In the genomic region with DNA sequence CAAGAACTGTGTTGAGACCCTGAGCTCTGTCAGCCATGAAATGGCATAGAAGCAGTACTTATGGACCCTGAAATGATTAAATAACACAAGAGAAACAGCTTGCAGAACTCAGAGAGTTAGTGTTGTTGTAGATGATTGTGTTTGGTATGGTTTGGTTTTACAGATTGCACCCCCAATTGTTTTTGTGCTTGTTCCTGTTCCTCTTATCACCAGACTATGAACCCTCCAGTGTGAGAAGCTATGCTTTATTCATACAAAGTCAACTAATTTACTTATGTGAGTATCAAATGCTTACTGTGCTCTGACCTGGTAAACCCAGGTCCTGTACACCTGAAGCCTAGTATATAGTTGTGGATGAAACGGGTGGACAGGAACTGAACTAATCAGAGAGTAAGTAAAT, we compare ENCODE assay signal across 26 mouse cellular contexts. TPM values are rescaled to one million over a fixed set of nuclear protein-coding genes. Genes with fewer than 3 reads are reported as not detected.
"Had no signal": no experiment of that assay in that cellular context is flagged by ENCODE, and none has a peak within 500 bp of the region (broad histone marks: within the 10 kb centered on the region; RNA-seq: fewer than 3 reads in every experiment).

No protein-coding gene starts in this region.

- ATAC-seq: midbrain, embryonic 16.5 days had no signal

- DNase-seq: lung, adult 18-20 months; lung, embryonic 14.5 days; lung, postnatal 10 days; lung, postnatal 4 days; midbrain, embryonic 14.5 days; retina, postnatal 1 day; right cerebral cortex, adult 18-20 months; right cerebral cortex, postnatal 25 days; right cerebral cortex, postnatal 4 days; spleen, adult 18-20 months; thymus, adult 18-20 months; thymus, postnatal 14 days; thymus, postnatal 36 days had no signal

- H3K36me3 ChIP-seq: midbrain, embryonic 10.5 days; midbrain, embryonic 12.5 days; neural tube, embryonic 13.5 days; neural tube, embryonic 15.5 days had no signal

- H3K27me3 ChIP-seq: midbrain, embryonic 12.5 days; neural tube, embryonic 13.5 days; neural tube, embryonic 15.5 days had no signal

- H3K4me3 ChIP-seq: midbrain, embryonic 10.5 days; midbrain, embryonic 12.5 days; myocyte; neural tube, embryonic 13.5 days; neural tube, embryonic 15.5 days had no signal

- H3K27ac ChIP-seq: midbrain, embryonic 10.5 days; midbrain, embryonic 12.5 days; neural tube, embryonic 13.5 days; neural tube, embryonic 15.5 days had no signal

- H3K4me2 ChIP-seq: lung, embryonic 14.5 days; midbrain, embryonic 12.5 days; neural tube, embryonic 13.5 days; neural tube, embryonic 15.5 days had no signal

- H3K9ac ChIP-seq: lung, embryonic 14.5 days; midbrain, embryonic 12.5 days; neural tube, embryonic 13.5 days; neural tube, embryonic 15.5 days had no signal

- H3K9me3 ChIP-seq: midbrain, embryonic 10.5 days; midbrain, embryonic 12.5 days; neural tube, embryonic 13.5 days; neural tube, embryonic 15.5 days had no signal

RNA-seq across cellular contexts. Expression of gene Ackr1, which starts 7.0 kb away (rescaled TPM):
- polyA plus RNA-seq: myocyte had no signal

RNA-seq across cellular contexts. Expression of gene Cadm3, which starts 40.9 kb away (rescaled TPM):
- total RNA-seq: megakaryocyte-erythroid progenitor cell, adult 5-6 weeks had no signal

RNA-seq across cellular contexts. Expression of gene Mptx2, which starts 49.0 kb away (rescaled TPM):
- total RNA-seq: megakaryocyte, adult 5-6 weeks; megakaryocyte-erythroid progenitor cell, adult 5-6 weeks had no signal
- polyA plus RNA-seq: lung, embryonic 14.5 days; lung, embryonic 16.5 days; midbrain, embryonic 10.5 days; midbrain, embryonic 12.5 days; midbrain, embryonic 14.5 days; midbrain, embryonic 16.5 days; myocyte; neural tube, embryonic 11.5 days; neural tube, embryonic 13.5 days; neural tube, embryonic 15.5 days; stomach, embryonic 14.5 days; stomach, embryonic 16.5 days; thymus, postnatal 0 days had no signal
